Mouse (Mus musculus): ENCODE measurements at regions not wholly inside any gene's neighbourhood (a gene's known extent, or its start where the extent isn't known, plus 50 kb on each side); places are given as distances from the start of the nearest gene placed in this dataset.
A peak's percentile ranks its signal among the peaks of the same experiment; 100 is the strongest.
"Not testable (repeated sequence)": the region's sequence is repeated elsewhere in the genome, so short reads cannot be mapped to it uniquely, and the experiment has no call there.

- DNase-seq (ENCODE audit: low spot score) = no peak
These were observed 603.5 kb upstream of the Gje1 start for GRCm38 (mm10) chr10:15321480-15321879.

GRCm38 (mm10) chr10:15317017-15317607 lies 599.1 kb upstream of the Gje1 start:
- DNase-seq (ENCODE audit: low spot score) = no peak

GRCm38 (mm10) chr10:15310650-15311049 lies 592.6 kb upstream of the Gje1 start:
- no peak for DNase-seq (ENCODE audit: low spot score)

GRCm38 (mm10) chr10:15305811-15306473 lies 587.9 kb upstream of the Gje1 start:
- no peak for DNase-seq (ENCODE audit: low spot score)

GRCm38 (mm10) chr10:15300199-15301085 lies 582.4 kb upstream of the Gje1 start:
- peak; percentile 20 for DNase-seq (ENCODE audit: low spot score)

- no peak for DNase-seq (ENCODE audit: low spot score)
These were observed 581.6 kb upstream of the Gje1 start for GRCm38 (mm10) chr10:15299331-15300198.

GRCm38 (mm10) chr10:15297257-15297656 lies 579.2 kb upstream of the Gje1 start:
- DNase-seq (ENCODE audit: low spot score) = no peak

GRCm38 (mm10) chr10:15294125-15294524 lies 576.1 kb upstream of the Gje1 start:
- no peak for DNase-seq (ENCODE audit: low spot score)

GRCm38 (mm10) chr10:15263337-15263736 lies 545.3 kb upstream of the Gje1 start:
- DNase-seq (ENCODE audit: low spot score) = not testable (repeated sequence)

GRCm38 (mm10) chr10:15262282-15262681 lies 544.3 kb upstream of the Gje1 start:
- not testable (repeated sequence) for DNase-seq (ENCODE audit: low spot score)

GRCm38 (mm10) chr10:15249402-15250086 lies 531.5 kb upstream of the Gje1 start:
- no peak for DNase-seq (ENCODE audit: low spot score)

GRCm38 (mm10) chr10:15248899-15249298 lies 530.9 kb upstream of the Gje1 start:
- no peak for DNase-seq (ENCODE audit: low spot score)

GRCm38 (mm10) chr10:15244376-15245262 lies 526.6 kb upstream of the Gje1 start:
- DNase-seq (ENCODE audit: low spot score) = no peak

- DNase-seq (ENCODE audit: low spot score) = no peak
These were observed 525.4 kb upstream of the Gje1 start for GRCm38 (mm10) chr10:15243460-15243859.

- DNase-seq (ENCODE audit: low spot score) = no peak
These were observed 500.9 kb upstream of the Gje1 start for GRCm38 (mm10) chr10:15218883-15219282.

- DNase-seq (ENCODE audit: low spot score) = no peak
These were observed 461.6 kb upstream of the Gje1 start for GRCm38 (mm10) chr10:15179585-15179984.

GRCm38 (mm10) chr10:15174421-15174820 lies 456.4 kb upstream of the Gje1 start:
- no peak for DNase-seq (ENCODE audit: low spot score)

GRCm38 (mm10) chr10:15172558-15172957 lies 454.5 kb upstream of the Gje1 start:
- DNase-seq (ENCODE audit: low spot score) = no peak

- no peak for DNase-seq (ENCODE audit: low spot score)
These were observed 422.7 kb upstream of the Gje1 start for GRCm38 (mm10) chr10:15140703-15141102.
